Mouse (Mus musculus) right cerebral cortex, postnatal 4 days (tissue): ENCODE data around the gene Unc79.

Experiments
- DNase-seq: peaks from one replicate; pipeline ENCODE4 v3.0.0-alpha.2; 2022

Unc79 gene

DNA sequence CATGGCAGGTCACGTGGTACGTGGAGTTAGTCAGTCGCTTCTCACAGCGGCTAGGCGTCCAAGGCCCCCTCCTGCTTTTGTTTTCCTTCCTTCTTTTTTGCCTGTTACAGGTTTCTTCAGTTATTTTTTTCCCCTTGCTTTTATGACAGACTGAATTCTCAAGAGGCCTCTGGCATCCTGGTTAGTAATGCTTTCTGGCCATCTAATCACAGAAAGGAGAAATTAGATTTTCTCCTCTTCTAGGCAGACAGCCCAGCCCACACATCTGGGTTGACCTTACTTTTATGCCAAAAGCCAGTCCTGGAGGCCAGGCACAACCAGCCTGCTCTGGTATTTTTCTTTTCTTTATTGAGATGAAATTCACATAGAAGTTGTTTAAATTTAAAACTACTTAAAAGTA lies 94.1 kb downstream of the Unc79 start:
- DNase-seq, result no peak

DNA sequence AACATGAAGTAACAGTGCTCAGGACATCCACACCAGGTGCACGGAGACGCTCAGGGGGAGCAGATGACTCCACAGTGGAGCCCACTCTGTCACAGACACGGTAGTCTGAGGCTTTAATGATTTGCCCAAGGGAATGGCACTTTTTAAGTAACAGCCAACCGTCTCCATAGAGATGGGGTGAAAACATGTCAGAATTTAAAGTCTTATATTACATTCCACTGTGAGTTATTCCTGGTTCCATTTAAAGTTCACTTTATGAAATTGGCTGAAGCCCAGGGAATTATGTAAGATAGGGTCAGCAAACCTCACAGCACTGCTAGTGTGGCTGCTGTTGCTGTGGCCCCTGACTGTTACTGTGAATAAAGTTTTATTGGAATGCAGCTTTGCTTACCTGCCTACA lies 95.8 kb downstream of the Unc79 start:
- no peak for DNase-seq

DNA sequence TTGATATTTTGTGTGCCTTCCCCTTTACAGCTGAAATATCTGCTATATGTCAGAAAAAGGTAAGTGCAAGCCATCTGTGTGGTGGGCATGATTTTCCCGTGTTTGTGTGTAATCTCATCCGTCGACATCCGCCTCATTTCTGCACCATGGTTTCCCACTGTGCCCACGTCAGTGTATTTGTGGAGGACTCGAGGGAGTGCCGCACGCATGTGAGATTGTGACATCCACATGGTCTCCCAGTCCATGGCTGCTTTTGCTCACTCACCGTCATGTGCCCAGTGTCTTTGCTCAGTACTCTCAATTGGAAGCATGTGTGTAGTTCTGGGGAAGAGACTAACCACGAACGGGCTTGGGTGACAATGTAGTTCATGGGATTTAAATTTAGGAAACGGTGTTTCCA lies 101.2 kb downstream of the Unc79 start:
- no peak for DNase-seq

DNA sequence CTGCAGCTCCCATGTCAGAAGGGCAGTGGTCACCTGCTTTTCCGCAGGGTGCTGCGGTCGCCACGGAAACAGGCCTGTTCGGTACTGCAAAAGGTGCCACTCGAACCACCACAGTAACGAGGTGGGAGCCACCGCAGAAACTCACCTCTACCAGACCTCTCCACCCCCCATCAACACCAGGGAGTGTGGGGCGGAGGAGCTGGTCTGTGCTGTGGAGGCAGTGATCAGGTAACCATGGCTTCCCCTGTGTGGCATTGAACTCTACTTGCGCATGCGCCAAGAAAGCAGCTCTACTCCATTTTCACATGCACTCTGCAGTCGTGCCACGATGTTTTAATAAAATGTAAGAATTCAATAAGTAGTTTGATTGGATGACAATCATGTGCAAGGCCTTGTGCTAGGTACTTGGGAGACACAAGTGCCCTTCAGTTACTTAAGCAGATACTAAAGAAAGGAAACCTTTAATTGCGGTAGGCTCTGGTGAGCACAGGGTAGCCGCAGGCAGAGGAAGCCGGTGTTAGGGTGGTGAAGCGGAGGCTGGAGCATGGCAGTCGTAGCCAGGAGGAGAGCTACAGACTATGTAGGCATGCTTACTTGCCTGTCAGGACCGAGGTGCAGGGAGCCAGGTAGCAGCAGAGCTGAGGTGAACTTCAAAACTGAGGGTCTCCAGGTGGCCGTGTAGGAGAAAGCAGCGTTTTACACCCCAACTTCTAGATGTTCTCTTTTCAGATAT lies 110.8 kb downstream of the Unc79 start:
- no peak for DNase-seq

DNA sequence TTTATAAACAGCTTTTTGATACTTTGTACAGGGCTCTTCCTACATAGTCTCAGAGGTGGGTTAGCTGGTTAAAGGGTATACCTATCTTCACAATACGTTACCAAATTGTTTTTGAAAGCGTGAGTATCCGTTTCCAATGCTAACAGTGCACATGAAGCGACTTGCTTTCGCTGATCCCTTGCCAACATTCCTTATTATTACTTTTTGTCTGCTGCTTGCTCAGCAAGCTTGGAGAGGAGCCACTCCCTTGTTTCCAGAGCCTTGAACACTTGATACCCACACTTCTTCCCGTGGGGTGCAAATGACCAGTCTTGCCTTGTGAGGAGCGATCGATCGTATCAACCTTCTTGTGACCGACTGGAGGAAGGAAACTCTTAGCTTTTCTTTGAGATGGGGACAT lies 112.1 kb downstream of the Unc79 start:
- DNase-seq, result no peak

DNA sequence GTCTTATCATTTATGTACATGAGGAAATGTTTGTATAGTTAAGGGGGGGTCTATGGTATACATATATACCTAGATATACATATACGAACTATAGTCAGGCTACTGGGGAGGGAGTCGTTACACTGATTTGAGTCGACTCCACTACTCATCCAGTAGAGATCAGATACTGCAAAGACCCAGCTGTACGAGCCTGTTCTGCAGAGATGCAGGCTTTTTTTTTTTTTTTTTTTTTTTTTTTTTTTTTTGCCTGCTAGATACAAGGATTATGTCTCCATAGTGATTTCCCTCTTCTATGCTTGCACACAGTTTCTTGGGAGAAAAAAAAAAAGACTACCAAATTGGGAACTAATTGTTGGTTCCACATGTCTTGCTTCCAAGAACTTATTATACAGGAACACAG lies 113.5 kb downstream of the Unc79 start:
- no peak for DNase-seq

DNA sequence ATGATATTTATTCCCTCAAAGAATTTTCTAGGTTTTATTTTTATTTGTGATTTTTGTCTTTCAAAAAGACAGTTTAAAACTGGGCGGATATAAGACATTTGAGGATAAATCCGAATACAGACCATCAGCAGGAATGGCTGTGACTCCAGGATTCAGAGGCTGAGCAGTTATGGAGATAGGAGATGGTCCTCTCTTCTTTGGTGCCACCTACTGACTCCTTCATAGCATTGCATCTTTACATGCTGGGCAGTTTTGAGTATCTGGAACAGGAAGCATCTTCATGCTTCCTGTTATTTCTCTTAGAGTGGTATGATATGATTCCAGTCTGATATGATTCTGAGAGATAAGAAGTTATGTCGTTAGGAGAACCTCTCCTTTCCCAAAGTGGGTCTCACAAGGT lies 116.3 kb downstream of the Unc79 start:
- DNase-seq, result no peak

DNA sequence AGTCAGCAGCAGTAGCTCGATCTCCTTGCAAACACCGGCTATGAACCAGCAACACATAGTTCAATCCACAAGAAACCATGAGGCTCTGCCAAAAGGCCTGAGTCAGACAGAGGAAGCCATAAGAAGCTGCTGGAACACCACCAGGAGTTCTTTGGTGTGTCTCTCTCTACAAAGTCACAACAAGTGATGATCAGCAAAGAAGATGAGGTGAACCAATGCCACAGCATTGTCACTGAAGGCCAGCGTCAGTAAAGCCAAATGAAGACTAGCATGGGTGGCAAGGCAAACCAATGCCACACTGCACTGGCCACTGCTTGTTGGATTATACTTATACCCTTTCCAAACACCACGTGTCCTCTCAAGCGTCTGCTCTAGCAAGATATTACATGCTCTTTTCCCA lies 119.5 kb downstream of the Unc79 start:
- DNase-seq, result no peak

DNA sequence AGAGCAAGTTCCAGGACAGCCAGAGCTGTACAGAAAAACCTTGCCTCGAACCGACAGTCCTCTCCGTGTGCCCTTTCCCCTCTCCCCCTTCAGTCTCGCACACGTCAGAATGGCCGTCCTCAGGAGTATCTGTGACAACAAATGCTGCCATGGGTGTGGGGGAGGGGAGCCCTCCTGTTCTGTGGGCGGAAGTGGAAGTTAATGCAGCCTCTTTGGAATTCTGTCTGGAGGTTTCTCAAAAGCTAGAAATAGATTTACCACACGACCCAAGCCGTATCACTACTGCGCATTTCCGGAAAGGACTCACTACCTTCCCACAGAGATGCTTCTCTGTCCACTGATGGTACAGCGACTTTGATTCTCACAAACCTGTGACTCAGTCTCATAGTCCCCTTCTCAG lies 120.9 kb downstream of the Unc79 start:
- no peak for DNase-seq

DNA sequence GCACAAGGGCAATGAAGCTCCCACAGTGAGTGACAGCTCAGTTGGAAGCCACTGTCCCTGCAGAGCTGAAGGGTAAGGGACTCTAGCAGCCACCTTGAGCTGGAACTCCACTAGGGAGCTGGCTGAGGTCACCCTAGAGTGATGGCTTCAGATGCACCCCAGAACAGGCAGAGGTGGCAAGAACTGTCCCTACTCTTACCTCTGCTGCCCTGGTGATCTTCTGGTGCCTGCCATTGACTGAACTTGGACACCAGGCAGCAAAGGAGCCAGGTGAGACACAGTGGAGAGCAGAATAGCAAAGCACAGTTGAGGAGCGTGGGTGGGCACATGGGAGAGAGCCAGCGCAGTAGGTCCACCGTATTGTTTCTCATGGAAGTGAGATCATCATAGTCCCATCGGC lies 125.3 kb downstream of the Unc79 start:
- no peak for DNase-seq

DNA sequence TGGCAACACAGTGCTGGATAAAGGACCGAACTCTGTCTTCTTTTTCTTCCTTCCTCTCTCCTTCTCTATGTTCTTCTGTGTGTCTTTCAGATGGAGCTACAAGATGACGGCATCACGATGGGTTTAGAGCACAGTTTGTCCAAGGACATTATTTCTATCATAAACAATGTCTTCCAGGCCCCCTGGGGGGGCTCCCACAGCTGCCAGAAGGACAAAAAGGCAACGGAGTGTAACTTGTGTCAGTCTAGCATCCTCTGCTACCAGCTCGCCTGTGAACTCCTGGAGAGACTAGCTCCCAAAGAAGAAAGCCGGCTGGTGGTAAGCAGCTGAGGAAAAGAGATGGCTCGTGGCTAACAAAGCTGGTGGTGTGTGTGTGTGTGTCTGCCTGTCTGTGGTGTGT lies 130.1 kb downstream of the Unc79 start:
- no peak for DNase-seq

DNA sequence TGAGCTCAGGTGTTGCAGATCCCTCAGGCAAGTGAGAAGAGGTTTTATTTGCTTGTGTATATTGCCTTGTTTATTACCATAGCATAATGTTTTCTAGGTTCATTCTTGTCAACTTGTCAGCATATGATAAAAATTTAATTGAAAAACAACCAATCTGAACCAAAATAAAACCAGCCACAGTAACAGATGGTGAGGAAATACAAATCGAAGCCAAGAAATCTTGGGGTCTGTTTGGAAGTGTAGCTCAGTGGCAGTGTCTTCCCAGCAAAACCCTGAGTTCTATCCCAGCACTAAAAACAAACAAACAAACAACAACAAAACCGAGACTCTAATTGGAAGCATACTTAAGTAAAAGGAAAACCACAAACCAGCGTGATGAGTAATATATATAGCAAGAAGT lies 131.4 kb downstream of the Unc79 start:
- no peak for DNase-seq

DNA sequence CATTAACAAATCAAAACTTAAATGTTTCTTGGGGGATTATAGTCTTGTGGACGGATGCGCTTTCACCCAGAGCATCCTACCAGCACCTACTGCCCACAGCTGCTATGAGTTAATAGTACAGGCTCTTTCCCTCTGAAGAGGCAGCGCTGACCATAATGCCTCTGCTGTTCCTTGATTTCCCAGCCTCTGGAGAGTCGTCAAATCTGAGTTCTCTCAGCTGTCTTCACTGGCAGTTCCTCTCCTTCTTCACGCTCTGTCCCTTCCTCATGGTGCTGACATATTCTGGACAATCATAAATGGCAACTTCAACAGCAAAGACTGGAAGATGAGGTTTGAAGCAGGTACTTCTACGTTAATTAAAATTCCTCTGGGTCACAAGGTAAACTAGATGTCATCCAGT lies 143.2 kb downstream of the Unc79 start:
- DNase-seq, result no peak

DNA sequence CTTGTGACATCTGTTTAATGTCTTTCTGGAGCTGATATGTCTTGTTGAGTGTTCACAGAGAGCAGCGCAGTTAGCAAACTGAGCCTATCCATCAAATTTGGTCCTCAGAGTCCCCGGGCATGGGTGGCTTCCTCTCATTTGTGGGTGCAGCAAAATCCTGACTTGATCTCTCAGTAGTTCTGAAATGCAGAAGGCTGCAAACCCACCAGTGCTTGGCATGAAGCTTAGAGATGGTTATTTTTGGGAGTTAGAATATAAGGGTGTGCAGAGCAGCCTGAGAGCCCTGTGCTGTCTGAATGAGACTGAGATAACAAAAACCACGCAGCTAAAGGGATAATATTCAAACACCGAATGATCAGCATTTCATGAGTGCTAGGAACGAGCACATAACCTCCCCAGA lies 146.5 kb downstream of the Unc79 start:
- DNase-seq, result no peak

DNA sequence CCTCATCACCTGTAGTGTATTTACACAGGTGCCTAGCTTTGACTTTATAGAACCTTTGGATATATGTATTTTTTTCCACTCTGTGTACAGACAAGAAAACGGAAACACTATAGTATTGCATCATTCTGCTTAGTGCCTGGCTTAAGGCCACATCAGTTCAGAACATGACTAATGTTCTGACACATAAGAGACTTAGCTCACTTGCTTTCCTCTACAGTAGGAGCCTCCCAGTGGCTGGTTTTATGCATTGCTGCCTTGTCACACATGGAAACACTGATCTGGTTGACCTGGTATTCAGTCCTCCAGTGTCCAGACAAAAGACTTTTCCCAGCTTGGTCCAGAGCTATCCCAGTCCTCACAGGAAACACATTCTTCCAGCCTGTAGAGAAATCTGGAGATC lies 150.5 kb downstream of the Unc79 start:
- DNase-seq, result no peak

DNA sequence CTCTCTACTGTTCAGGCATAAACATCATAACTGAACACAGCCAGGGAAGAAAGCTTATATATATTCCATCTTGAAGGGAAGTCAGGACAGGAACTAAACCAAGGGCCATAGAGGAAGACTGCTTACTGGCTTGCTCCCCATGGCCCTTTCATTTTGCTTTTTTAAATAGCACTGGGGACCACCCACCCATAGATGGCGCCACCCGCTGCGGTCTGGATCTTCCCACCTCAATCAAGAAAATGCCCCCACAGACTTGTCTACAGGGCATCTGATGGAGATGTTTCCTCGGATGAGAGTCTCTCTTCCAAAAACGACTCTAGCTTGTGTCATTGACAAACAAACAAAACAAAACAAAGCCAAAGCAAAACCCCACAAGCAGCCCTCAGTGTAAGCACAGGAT lies 151.4 kb downstream of the Unc79 start:
- DNase-seq, result peak; percentile 46

DNA sequence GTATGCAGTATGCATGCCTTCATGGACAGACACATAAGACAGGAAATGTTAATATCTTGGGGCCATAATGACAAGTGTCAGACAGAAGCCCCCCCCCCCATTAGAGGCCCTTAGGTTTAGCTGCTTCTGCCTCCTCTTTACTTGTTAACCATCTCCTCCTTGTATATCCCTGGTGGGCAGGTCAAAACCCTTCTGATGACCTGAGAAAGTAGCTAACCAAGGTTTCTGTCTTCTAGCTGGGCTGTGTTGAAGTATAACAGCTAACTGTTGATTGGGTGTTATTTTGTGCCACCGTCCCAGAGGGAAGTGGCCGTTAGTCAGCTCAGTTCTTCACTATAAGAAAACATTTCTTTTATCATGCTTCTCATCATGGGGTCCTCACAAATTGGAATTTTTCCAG lies 154.4 kb downstream of the Unc79 start:
- DNase-seq, result no peak

DNA sequence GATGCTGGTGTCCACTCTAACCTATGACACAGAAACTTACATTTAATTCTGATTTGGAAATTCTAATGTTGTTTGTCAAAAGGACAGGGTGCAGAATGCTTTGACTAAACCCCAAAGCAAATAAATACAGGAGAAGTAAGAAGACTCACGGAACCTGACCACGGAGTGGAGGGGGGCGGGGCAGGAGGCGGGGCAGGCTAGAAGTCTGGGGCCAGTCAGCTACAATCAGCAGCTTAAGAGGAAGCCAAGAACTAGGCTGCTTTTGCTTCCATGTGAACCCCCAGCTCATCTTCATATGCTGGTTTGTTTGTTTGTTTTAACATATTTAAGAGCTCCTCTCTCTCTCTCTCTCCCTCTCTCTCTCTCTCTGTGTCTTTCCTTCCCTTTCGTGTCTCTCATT lies 154.9 kb downstream of the Unc79 start:
- no peak for DNase-seq

DNA sequence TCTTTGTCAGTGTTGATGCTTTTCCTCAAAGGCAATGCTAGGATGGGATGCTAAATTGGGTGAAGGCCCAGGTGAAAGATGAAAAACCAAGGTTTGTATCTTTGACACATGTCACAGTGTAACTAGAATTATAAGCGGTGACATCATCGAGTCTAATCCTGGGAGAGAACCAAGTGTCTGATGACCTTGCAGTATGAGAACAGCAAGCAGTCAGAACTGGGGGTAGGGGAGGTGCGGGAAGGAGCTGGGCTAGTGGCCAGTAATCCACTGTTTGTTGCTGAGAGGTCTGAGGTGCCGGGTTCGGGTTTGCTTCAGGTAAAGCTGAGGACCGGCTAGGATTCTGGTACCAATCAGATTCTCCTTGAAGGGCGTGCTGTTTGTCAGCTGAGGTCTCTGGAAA lies 160.6 kb downstream of the Unc79 start:
- no peak for DNase-seq

DNA sequence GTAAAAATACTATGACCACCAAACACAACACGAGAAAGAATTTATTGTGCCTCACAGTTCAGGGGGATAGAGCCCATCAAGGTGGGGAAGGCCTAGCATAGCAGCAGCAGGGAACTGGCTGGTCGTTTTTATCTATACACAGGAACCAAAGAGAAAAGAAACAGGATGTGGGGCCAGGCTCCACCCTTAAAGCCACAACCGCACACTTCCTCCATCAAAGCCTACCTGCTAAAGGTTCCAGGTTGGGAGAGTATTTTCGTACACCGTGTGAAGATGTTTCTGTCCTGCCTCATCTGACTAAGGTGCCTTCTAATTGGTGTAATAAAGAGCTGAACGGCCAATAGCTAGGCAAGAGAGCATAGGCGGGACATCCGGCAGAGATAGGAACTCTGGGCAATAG lies 168.0 kb downstream of the Unc79 start:
- DNase-seq, result no peak

DNA sequence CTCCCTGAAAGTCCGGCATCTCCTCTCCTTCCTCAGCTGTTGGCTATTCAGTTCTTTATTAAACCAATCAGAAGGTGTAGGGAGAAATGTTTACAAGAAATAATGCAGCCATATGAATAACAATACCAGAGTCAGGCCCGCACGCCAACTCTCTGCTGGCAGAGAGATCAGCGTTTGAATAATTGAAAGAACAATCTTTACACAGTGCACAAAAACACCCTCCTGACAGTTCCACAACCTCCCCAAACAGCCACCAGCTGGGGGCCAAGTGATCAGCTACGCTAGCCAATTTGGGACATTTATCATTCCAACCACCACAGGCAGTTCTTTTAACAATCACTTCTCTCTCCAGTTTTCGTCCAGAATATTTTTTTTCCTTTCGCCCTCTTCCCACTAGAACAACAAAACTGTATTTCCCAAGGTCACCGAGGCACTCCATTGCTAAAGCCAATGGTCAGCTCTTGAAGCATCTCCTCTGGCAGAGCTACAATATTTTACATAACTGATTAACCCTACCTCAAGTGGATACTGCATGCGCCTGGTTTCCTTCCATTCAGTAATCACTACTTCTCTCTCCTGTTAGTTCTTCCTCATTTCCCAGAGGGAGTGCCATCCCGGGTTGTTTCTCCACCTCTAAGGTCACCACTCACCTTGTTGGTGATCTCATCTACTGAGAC lies 169.0 kb downstream of the Unc79 start:
- DNase-seq, result no peak

DNA sequence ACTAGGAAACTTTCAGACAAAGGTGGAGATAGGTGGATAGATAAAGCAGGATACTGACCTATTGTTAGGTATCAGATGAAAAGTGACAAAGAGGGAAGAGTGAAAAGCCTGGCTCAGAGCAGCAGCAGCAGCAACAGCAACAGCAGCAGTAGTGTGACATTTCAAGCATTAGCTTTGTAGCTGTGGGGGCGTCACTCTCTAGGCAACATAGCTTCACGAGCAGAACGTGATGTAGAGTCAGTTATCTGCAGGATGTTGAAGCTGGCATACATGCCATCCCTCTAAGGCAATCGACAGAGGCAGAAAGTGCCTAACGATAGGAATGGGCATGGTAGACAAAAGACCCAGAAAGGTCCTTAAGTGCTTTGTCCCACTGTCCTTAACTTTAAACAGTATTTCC lies 173.3 kb downstream of the Unc79 start:
- DNase-seq, result no peak

DNA sequence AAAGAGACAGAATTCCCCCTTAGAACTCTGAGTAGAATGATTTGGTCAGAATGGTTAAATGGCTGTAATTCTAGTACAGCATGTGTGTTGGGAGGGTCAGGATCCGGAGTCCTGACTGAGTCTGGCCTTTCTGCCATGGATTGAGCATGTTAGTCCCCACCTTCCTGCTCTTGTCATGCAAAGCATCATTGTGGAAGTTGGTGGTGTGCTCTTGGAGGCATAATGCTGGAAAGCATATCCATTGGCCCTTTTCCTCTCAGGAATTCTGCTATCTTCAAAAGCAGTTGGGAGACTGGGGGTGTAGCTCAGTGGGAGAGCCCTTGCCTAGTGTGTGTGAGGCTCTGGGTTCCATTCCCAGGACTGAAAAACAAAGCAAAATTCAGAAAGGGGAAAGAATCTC lies 175.2 kb downstream of the Unc79 start:
- DNase-seq, result no peak

DNA sequence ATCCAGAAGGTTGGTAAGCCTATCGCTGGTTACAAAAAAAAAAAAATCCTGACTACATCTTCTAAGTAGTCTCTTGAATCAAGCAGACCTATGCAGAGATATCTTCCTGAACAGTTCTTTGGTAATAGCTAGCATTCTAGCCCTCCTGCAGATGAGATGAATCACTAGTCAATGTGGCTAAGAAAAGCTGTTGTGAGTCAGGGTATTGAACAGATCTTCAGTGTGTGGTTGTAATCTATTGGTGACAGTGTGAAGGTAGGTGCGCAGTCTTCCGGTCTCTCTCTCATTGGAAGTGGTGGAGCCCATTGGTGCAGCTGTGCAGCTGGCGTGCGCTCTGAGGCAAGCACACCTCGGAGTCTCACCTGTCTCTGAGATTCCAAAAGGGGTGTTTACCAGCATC lies 180.3 kb downstream of the Unc79 start:
- no peak for DNase-seq
